ENCODE assay signal across 26 mouse cellular contexts in genomic region chr7:27687043-27687442, GRCm38 (mm10). TPM values are rescaled to one million over a fixed set of nuclear protein-coding genes. Genes with fewer than 3 reads are reported as not detected.
"Had no signal": no experiment of that assay in that cellular context is flagged by ENCODE, and none has a peak within 500 bp of the region (broad histone marks: within the 10 kb centered on the region; RNA-seq: fewer than 3 reads in every experiment).

No protein-coding gene starts in this region.

- H3K27ac ChIP-seq: embryonic facial prominence, embryonic 10.5 days; embryonic facial prominence, embryonic 12.5 days; embryonic facial prominence, embryonic 13.5 days; embryonic facial prominence, embryonic 15.5 days; forebrain, embryonic 10.5 days; forebrain, embryonic 12.5 days; forebrain, embryonic 15.5 days; gastrocnemius, adult 2 months; heart, adult 2 months had no signal

- H3K9me3 ChIP-seq: embryonic facial prominence, embryonic 10.5 days; embryonic facial prominence, embryonic 12.5 days; embryonic facial prominence, embryonic 13.5 days; embryonic facial prominence, embryonic 15.5 days; forebrain, embryonic 10.5 days; forebrain, embryonic 12.5 days; forebrain, embryonic 15.5 days had no signal

- H3K36me3 ChIP-seq: embryonic facial prominence, embryonic 10.5 days; embryonic facial prominence, embryonic 12.5 days; embryonic facial prominence, embryonic 13.5 days; embryonic facial prominence, embryonic 15.5 days; forebrain, embryonic 10.5 days; forebrain, embryonic 12.5 days; forebrain, embryonic 15.5 days had no signal

- ATAC-seq: forebrain, embryonic 14.5 days; forebrain, embryonic 15.5 days; forebrain, embryonic 16.5 days; forebrain, postnatal 0 days had no signal

- H3K4me3 ChIP-seq: embryonic facial prominence, embryonic 10.5 days; embryonic facial prominence, embryonic 12.5 days; embryonic facial prominence, embryonic 13.5 days; embryonic facial prominence, embryonic 15.5 days; erythroblast, embryonic 14.5 days; forebrain, embryonic 10.5 days; forebrain, embryonic 12.5 days; forebrain, embryonic 15.5 days; gastrocnemius, adult 2 months; heart, adult 2 months had no signal

- H3K27me3 ChIP-seq: embryonic facial prominence, embryonic 12.5 days; embryonic facial prominence, embryonic 13.5 days; embryonic facial prominence, embryonic 15.5 days; forebrain, embryonic 12.5 days; forebrain, embryonic 15.5 days had no signal

- DNase-seq: cerebellum, adult 8-10 months; cerebellum, adult 9-11 months; cerebellum, postnatal 10 days; cerebellum, postnatal 14 days; cerebellum, postnatal 25 days; cerebellum, postnatal 36 days; embryo, embryonic 11 days; forebrain, postnatal 0 days; gastrocnemius, adult 2 months; gastrocnemius, postnatal 10 days; gastrocnemius, postnatal 14 days; gastrocnemius, postnatal 25 days; gastrocnemius, postnatal 36 days; heart, adult 18-20 months; heart, adult 2 months had no signal

- H3K4me2 ChIP-seq: embryonic facial prominence, embryonic 13.5 days; embryonic facial prominence, embryonic 15.5 days; forebrain, embryonic 12.5 days; forebrain, embryonic 15.5 days had no signal

- H3K9ac ChIP-seq: embryonic facial prominence, embryonic 12.5 days; embryonic facial prominence, embryonic 13.5 days; embryonic facial prominence, embryonic 15.5 days; forebrain, embryonic 12.5 days; forebrain, embryonic 15.5 days; forebrain, postnatal 0 days had no signal

RNA-seq across cellular contexts. Expression of gene Zfp607b, which starts 2.1 kb away (rescaled TPM):
- polyA plus RNA-seq: erythroblast, embryonic 14.5 days had no signal

RNA-seq across cellular contexts. Expression of gene Ttc9b, which starts 33.3 kb away (rescaled TPM):
- polyA plus RNA-seq: erythroblast, embryonic 14.5 days; gonadal fat pad, adult 2 months; heart, adult 2 months had no signal
